Mouse (Mus musculus) heart, postnatal 10 days (tissue): ENCODE results near the gene Fanci. TPM values are rescaled to one million over a fixed set of nuclear protein-coding genes. Genes with fewer than 3 reads are reported as not detected.

ENCODE experiments used
- DNase-seq, 2 experiments: peaks; one replicate each; pipeline ENCODE4 v3.0.0; 2021
- intact Hi-C: fragments of 180-260 bp; cut with DNase I; formaldehyde crosslinking; loops from one replicate; pipeline ENCODE4 v1.15.1; 2025
- total RNA-seq, 2 experiments: library from RNA; stranded (reverse); gene quantifications; 2 replicates each; pipeline ENCODE4 v1.2.3; 2021

The Fanci gene
- total RNA-seq, 2 experiments from 2014 or later: 2.3 to 2.4 TPM

- intact Hi-C loops: no loop called here
- no peak for DNase-seq
These were observed 55.3 kb downstream of the Fanci start for GRCm38 (mm10) chr7:79447048-79447447.

GRCm38 (mm10) chr7:79447486-79447885, 55.8 kb downstream of the Fanci start:
- intact Hi-C loops: no loop called here
- no peak for DNase-seq

- intact Hi-C loops: no loop called here
- DNase-seq: no peak
These were observed 70.0 kb downstream of the Fanci start for GRCm38 (mm10) chr7:79461721-79462120.

GRCm38 (mm10) chr7:79463376-79464077, 71.8 kb downstream of the Fanci start:
- intact Hi-C loops: loop anchor here (2.0 kb wide), 1 partner anchor 19 kb away; no protein-coding TSS in a partner anchor
- peak in 1 of 2 experiments; percentile 10 for DNase-seq

- DNase-seq: peak in 1 of 2 experiments; percentile 29
- intact Hi-C loops: loop anchor here (2.0 to 5.0 kb wide), 4 partner anchors 20 to 318 kb away; partner anchors contain the start of genes Fanci and Mfge8
These were observed 73.2 kb downstream of the Fanci start for GRCm38 (mm10) chr7:79464776-79465420.

GRCm38 (mm10) chr7:79465461-79466044, 73.8 kb downstream of the Fanci start:
- no peak for DNase-seq
- intact Hi-C loops: loop anchor here (2.0 to 5.0 kb wide), 4 partner anchors 21 to 318 kb away; partner anchors contain the start of genes Fanci and Mfge8

GRCm38 (mm10) chr7:79466053-79466901, 74.5 kb downstream of the Fanci start, which contains the start of gene Polg:
Gene Polg, minus strand, starts transcription at chr7:79466362.
- intact Hi-C loops: loop anchor here (5.0 kb wide), 3 partner anchors 74 to 319 kb away; partner anchors contain the start of genes Fanci and Mfge8
- peak; percentile 99 for DNase-seq

GRCm38 (mm10) chr7:79467951-79468350, 76.2 kb downstream of the Fanci start:
- intact Hi-C loops: loop anchor here (5.0 kb wide), 3 partner anchors 76 to 321 kb away; partner anchors contain the start of genes Fanci and Mfge8
- DNase-seq: no peak

- DNase-seq: no peak
- intact Hi-C loops: loop anchor here (5.0 kb wide), 3 partner anchors 77 to 322 kb away; partner anchors contain the start of genes Fanci and Mfge8
These were observed 77.3 kb downstream of the Fanci start for GRCm38 (mm10) chr7:79468994-79469393.

- intact Hi-C loops: loop anchor here (5.0 kb wide), 3 partner anchors 77 to 322 kb away; partner anchors contain the start of genes Fanci and Mfge8
- DNase-seq: no peak
These were observed 78.0 kb downstream of the Fanci start for GRCm38 (mm10) chr7:79469766-79470165.

GRCm38 (mm10) chr7:79470718-79471117, 79.0 kb downstream of the Fanci start:
- intact Hi-C loops: no loop called here
- DNase-seq: no peak

- intact Hi-C loops: no loop called here
- DNase-seq: no peak
These were observed 79.7 kb downstream of the Fanci start for GRCm38 (mm10) chr7:79471436-79471835.

- DNase-seq: no peak
- intact Hi-C loops: no loop called here
These were observed 81.1 kb downstream of the Fanci start for GRCm38 (mm10) chr7:79472792-79473191.

GRCm38 (mm10) chr7:79473496-79474194, 81.9 kb downstream of the Fanci start:
- intact Hi-C loops: no loop called here
- DNase-seq: no peak

GRCm38 (mm10) chr7:79474831-79475399, 83.2 kb downstream of the Fanci start:
- intact Hi-C loops: no loop called here
- DNase-seq: no peak

- DNase-seq: no peak
- intact Hi-C loops: no loop called here
These were observed 94.8 kb downstream of the Fanci start for GRCm38 (mm10) chr7:79486528-79486927.

GRCm38 (mm10) chr7:79493915-79494314, 102.2 kb downstream of the Fanci start:
- intact Hi-C loops: loop anchor here (2.0 kb wide), 1 partner anchor 53 kb away; no protein-coding TSS in a partner anchor
- DNase-seq: peak; percentile 38 to 69

- intact Hi-C loops: loop anchor here (1.0 to 5.0 kb wide), 5 partner anchors 39 to 231 kb away; no protein-coding TSS in a partner anchor
- DNase-seq: peak; percentile 90 to 93
These were observed 104.5 kb downstream of the Fanci start for GRCm38 (mm10) chr7:79495988-79496815.
